Mouse (Mus musculus): ENCODE results near the gene Cd163. TPM values are rescaled to one million over a fixed set of nuclear protein-coding genes. Genes with fewer than 3 reads are reported as not detected.
"Not testable (repeated sequence)": the region's sequence is repeated elsewhere in the genome, so short reads cannot be mapped to it uniquely, and the experiment has no call there.

Gene Cd163
- total RNA-seq (2021): 10 to 100 TPM; 13.6 to 19.2 TPM
- long read RNA-seq, experiment 1, full-length matches to known transcripts: 11 of 17 reads
- long read RNA-seq, experiment 1, partial matches to known transcripts: 3 of 17 reads
- long read RNA-seq, experiment 1, other reads (novel, unspliced or antisense): 3 of 17 reads
- long read RNA-seq, experiment 2, full-length matches to known transcripts: 6 of 11 reads
- long read RNA-seq, experiment 2, partial matches to known transcripts: 1 of 11 reads
- long read RNA-seq, experiment 2, other reads (novel, unspliced or antisense): 4 of 11 reads

GRCm38 (mm10) chr6:124304356-124304755, at the start of gene Cd163:
TSS of gene Cd163 (plus strand) at chr6:124304656.
- DNase-seq: no peak
- intact Hi-C loops (cut with DNase I; ENCODE audit: low total_unique reads): no loop called here

DNA sequence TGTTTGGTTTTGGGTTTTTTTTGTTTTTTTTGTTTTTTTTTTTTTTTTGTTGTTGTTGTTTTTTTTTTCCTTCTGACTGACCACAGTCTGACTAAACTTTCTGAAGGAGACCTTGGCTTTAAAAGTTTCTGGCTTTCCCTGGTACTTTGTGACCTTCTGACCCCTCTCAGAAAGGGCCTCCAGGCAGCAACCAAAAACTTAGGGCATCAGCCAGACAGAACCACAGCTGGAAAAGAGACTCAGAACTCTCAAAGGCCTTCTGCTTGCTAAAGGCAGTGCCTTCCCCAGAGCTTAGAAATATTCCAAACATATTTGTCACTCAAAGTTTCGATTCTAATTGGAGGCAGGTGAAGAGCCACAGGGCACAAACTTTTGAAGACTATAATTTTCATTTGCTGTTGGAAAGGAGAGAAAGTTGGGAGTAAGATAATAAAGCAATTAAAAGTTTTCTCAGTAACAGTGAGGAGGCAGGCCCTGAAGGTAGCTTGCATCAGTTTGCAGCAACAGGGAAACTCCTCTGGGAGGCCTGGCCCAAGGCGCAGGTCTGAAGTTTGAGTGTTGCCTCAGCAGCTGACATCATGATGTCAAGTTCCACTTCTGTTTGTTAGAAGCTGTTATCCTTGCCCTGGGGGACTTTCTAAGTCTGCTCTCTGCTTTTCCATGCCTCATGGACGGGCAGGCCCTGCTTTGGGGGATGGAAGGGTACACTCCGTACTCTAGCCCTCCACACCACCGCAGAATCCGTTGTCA, 48.6 kb upstream of the Cd163 start:
- intact Hi-C loops (cut with DNase I; ENCODE audit: low total_unique reads): no loop called here
- DNase-seq: no peak

GRCm38 (mm10) chr6:124260198-124260931, 44.1 kb upstream of the Cd163 start:
- intact Hi-C loops (cut with DNase I; ENCODE audit: low total_unique reads): loop anchor here (5.0 to 10.0 kb wide), 2 partner anchors 117 to 326 kb away; no protein-coding TSS in a partner anchor
- peak; percentile 34 for DNase-seq

- peak; percentile 62 for DNase-seq
Observed at GRCm38 (mm10) chr6:124262696-124263095, 41.8 kb upstream of the Cd163 start.

DNA sequence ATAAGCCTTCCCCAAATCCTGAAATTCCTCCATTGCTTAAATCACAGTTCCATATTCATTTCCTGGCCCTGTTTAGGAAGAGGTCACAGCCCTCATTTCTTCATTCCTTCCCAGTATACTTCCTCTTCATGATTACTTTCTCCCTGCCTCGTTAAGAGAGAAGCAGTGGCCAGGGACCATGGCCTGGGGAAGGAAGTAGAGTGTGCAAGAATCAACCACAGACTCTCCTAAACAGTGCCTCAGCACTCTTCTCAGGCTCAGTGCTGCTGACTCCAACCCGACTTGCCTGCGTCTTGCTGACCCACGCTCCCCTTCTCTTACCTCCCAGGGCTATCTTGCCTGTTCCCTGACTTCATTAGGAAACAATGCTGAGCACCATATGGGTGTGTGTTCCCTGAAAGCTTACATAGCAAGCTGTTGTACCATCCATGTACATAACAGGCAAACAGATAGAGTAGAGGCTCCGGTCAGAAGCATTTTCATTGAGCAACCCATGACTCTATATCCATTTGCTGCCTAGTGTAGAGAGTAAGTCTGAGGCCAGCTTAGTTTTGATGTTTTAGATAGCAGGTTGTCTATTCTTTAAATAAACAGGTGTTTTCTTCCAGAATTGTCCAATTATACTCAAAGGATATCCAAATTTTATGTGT, 31.1 kb upstream of the Cd163 start:
- intact Hi-C loops (cut with DNase I; ENCODE audit: low total_unique reads): no loop called here
- no peak for DNase-seq

More at GRCm38 (mm10) chr6:124262696-124263095, 41.8 kb upstream of the Cd163 start:
- intact Hi-C loops (cut with DNase I; ENCODE audit: low total_unique reads): loop anchor here (5.0 to 10.0 kb wide), 2 partner anchors 115 to 328 kb away; no protein-coding TSS in a partner anchor

- intact Hi-C loops (cut with DNase I; ENCODE audit: low total_unique reads): no loop called here
- no peak for DNase-seq
Observed at GRCm38 (mm10) chr6:124277641-124278040, 26.8 kb upstream of the Cd163 start.

DNA sequence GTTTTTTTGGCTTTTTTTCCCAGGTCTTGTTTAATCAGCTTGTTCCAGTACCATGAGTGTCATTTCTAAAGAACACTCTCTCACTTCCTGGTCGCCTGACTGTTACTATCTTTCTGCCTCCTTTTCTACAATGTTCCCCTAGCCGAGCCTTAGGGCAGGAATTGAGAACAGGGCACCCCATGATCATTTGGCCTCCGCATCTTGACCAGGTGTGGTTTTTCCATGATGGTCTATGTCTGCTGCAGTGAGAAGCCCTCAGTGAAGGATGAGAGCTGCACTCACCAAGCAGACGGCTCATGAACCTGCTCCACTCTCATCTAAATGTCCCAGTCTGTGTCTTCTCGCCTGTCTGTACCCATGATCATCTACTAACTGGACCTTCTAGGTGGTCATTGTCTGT, 26.2 kb upstream of the Cd163 start:
- no peak for DNase-seq
- intact Hi-C loops (cut with DNase I; ENCODE audit: low total_unique reads): no loop called here

DNA sequence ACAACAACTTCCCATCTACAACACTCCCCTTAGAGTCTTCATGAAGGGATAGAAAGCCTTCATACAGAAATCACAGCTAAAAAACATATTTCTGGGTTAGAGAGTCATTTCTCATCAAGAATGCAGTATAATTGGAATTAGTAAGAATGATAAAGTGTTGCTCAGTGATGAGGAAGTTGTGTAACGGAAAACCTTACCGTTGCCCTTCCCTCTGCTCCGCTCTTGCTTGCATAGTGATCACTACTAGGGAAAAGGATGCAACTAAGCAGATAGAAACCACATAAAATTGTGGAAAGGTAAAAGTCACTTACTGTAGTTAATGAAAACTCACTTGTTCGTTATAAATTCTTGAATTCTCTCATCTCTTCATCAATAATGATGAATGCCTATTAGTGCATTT, 21.7 kb upstream of the Cd163 start:
- DNase-seq: no peak
- intact Hi-C loops (cut with DNase I; ENCODE audit: low total_unique reads): no loop called here

DNA sequence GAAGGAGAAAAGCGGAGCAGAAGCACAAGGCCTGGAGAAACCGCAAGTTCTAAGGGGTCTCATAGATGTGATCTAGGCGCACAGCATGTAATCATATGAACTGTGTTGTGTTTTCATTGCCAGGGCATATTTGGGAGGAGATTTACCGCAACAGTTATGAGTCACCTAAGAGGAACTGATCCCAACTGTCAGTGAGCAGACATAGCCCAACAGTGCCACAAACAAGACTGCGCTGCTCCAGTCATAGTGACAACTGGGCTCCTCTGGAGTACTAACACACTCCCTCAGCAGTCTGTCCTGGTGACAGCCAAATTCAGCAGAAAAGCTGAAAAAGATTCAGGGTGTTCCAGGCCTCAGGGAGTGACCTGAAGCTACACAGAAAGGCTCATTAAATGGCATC, 7.1 kb upstream of the Cd163 start:
- intact Hi-C loops (cut with DNase I; ENCODE audit: low total_unique reads); DNase-seq: not testable (repeated sequence)

GRCm38 (mm10) chr6:124301447-124302192, 2.8 kb upstream of the Cd163 start:
- intact Hi-C loops (cut with DNase I; ENCODE audit: low total_unique reads): no loop called here
- DNase-seq: no peak

- intact Hi-C loops (cut with DNase I; ENCODE audit: low total_unique reads): no loop called here
- no peak for DNase-seq
Observed at GRCm38 (mm10) chr6:124308935-124309334, 4.5 kb downstream of the Cd163 start.

DNA sequence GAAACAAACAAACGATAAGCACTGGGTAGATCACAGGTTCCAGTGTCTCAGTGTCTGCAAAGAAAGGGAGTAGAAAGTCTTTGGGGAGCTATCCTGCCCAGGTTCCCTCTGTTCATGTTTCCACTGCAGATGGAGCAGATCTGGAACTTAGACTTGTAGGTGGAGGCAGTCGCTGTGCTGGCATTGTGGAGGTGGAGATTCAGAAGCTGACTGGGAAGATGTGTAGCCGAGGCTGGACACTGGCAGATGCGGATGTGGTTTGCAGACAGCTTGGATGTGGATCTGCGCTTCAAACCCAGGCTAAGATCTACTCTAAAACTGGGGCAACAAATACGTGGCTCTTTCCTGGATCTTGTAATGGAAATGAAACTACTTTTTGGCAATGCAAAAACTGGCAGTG, 7.8 kb downstream of the Cd163 start:
- intact Hi-C loops (cut with DNase I; ENCODE audit: low total_unique reads): no loop called here
- no peak for DNase-seq

- intact Hi-C loops (cut with DNase I; ENCODE audit: low total_unique reads): no loop called here
- DNase-seq: no peak
Observed at GRCm38 (mm10) chr6:124320371-124320770, 15.9 kb downstream of the Cd163 start.

- DNase-seq: no peak
Observed at GRCm38 (mm10) chr6:124321481-124322475, 17.3 kb downstream of the Cd163 start.

DNA sequence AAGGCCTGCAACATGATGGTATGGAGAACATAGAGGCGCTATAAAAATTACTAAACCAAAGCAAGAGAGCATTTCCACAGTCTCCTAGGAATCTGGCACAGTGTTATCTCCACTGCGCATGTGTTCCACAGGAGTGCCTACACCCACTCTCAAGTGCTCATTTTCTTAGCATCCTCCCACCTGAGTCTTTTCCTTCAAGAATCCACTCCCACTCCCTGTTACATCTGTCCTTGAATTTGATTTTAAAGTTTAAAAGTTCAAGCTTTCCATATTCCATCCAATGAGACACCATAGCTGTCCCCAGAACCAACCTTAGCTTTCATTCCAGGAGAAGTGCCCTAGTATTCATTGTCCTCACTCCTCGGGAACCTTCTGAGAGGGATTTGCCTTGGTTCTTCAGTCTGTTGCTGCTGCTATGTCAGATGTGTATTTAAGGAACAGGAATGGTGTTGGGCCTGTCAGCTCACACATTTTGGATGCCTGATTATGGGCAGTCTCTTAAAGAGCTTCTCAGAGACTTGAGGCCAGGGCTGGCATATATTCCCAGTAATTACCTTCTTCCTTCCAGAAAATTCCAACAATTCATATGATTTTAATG, 24.0 kb downstream of the Cd163 start:
- intact Hi-C loops (cut with DNase I; ENCODE audit: low total_unique reads): no loop called here

More at GRCm38 (mm10) chr6:124321481-124322475, 17.3 kb downstream of the Cd163 start:
- intact Hi-C loops (cut with DNase I; ENCODE audit: low total_unique reads): no loop called here

DNA sequence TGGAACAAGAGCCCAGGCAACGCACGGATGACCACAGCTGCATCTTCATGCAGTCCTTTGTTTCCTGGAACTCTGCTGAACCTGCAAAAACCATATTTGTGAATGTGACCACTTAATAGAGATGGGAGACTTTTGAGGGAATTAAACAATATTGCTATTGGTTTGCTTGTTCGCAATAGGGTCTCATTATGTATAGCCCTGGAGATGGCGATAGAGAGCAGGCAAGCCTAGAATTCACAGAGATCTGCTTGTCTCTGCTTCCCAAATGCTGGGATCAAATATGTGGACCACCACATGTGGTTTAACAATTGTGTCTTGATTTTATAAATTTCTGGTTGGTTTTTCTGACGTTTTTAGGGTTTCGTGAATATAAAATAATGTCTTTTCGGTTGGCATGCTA, 25.2 kb downstream of the Cd163 start:
- intact Hi-C loops (cut with DNase I; ENCODE audit: low total_unique reads): no loop called here
- no peak for DNase-seq

More for the DNA sequence above, 24.0 kb downstream of the Cd163 start:
- no peak for DNase-seq

GRCm38 (mm10) chr6:124345096-124345495, 40.6 kb downstream of the Cd163 start:
- no peak for DNase-seq
- intact Hi-C loops (cut with DNase I; ENCODE audit: low total_unique reads): no loop called here
